Mouse (Mus musculus) colon, adult 2 months (tissue): ENCODE results near the gene Cyp26a1. TPM values are rescaled to one million over a fixed set of nuclear protein-coding genes. Genes with fewer than 3 reads are reported as not detected.

Experiments used
- polyA plus RNA-seq: library from polyadenylated mRNA; depleted of rRNA; stranded (reverse); fragments of >200 nt; gene quantifications from 2 replicates; pipeline ENCODE4 v1.2.3, GENCODE M21; 2012; rRNA removed

The Cyp26a1 gene
- 0.32 TPM in 1 of 2 replicates, not detected in the other for polyA plus RNA-seq

GRCm38 (mm10) chr19:37697651-37698272, at the start of gene Cyp26a1:
TSS of gene Cyp26a1 (plus strand) at chr19:37697798.

GRCm38 (mm10) chr19:37685281-37685680, 12.3 kb upstream of the Cyp26a1 start, which contains the start of gene Cyp26c1:
TSS of gene Cyp26c1 (plus strand) at chr19:37685581.

Other genes with a start within 250 kb of the Cyp26a1 start
- 4.5 and 5.0 TPM in 2 replicates for gene Exoc6, start 147.4 kb upstream of the Cyp26a1 start, polyA plus RNA-seq
- gene Cyp26c1, start 12.2 kb upstream of the Cyp26a1 start, polyA plus RNA-seq = 0.08 TPM in 2 replicates